Mouse (Mus musculus) limb, embryonic 11.5 days (tissue): ENCODE results near the gene Slc6a21. TPM values are rescaled to one million over a fixed set of nuclear protein-coding genes. Genes with fewer than 3 reads are reported as not detected.

Experiments used
- ATAC-seq: fragments of 200-750 bp; cut with Nextera tagmentation; 2 replicates; pipeline ENCODE4 v1.8.0; 2017; ENCODE audit warnings: low read depth; ENCODE audit not compliant: insufficient number of reproducible peaks, low FRiP score, low TSS enrichment
- DNase-seq: peaks from one replicate; pipeline ENCODE4 v3.0.0-alpha.2; 2015; ENCODE audit warnings: low spot score
- H3K27ac ChIP-seq: fragments of 300-500 bp; sonication (generic); replicated peaks from 2 replicates; pipeline ENCODE4 v1.5.1; 2014; ENCODE audit warnings: low read depth, mild to moderate bottlenecking, low read length
- H3K27me3 ChIP-seq: fragments of 300-500 bp; sonication (generic); 2 replicates; pipeline ENCODE4 v1.6.1; 2014; ENCODE audit warnings: mild to moderate bottlenecking, low read length, mixed read lengths; ENCODE audit not compliant: control insufficient read depth, insufficient read depth
- H3K36me3 ChIP-seq: fragments of 300-500 bp; sonication (generic); 2 replicates; pipeline ENCODE4 v1.6.1; 2014; ENCODE audit warnings: mild to moderate bottlenecking, low read length, moderate library complexity, mixed read lengths; ENCODE audit not compliant: control insufficient read depth, insufficient read depth
- H3K4me1 ChIP-seq: fragments of 300-500 bp; sonication (generic); 2 replicates; pipeline ENCODE4 v1.6.1; 2014; ENCODE audit warnings: low read length, mixed read lengths; ENCODE audit not compliant: control insufficient read depth, insufficient read depth
- H3K4me2 ChIP-seq: fragments of 300-500 bp; sonication (generic); 2 replicates; pipeline ENCODE4 v1.6.1; 2014; ENCODE audit warnings: low read depth, mild to moderate bottlenecking, moderate library complexity; ENCODE audit not compliant: severe bottlenecking
- H3K4me3 ChIP-seq: fragments of 300-500 bp; sonication (generic); 2 replicates; pipeline ENCODE4 v1.5.1; 2014; ENCODE audit warnings: low read depth, low read length
- H3K9ac ChIP-seq: fragments of 300-500 bp; sonication (generic); 2 replicates; pipeline ENCODE4 v1.6.1; 2014; ENCODE audit warnings: mild to moderate bottlenecking, low read length
- H3K9me3 ChIP-seq: fragments of 300-500 bp; sonication (generic); 2 replicates; pipeline ENCODE4 v1.6.1; 2016; ENCODE audit warnings: low read length; ENCODE audit not compliant: control insufficient read depth
- WGBS: fragments of 180-500 bp; shearing (Covaris S2); extraction: QIAGEN DNeasy Blood & Tissue Kit; methylation state at CpG from one replicate; pipeline ENCODE4 v1.1.7; 2014; 5-methylcytosine and 5-hydroxymethylcytosine counted together
- polyA plus RNA-seq: library from polyadenylated mRNA; unstranded; fragments of >200 nt; fragmentation: Nextera tagmentation; extraction: Ambion mirVana; gene quantifications from 2 replicates; pipeline ENCODE4 v1.2.1, GENCODE M21; 2014

The Slc6a21 gene
- polyA plus RNA-seq, 1 experiment from 2014 or later, result not detected

- ATAC-seq (no peak), DNase-seq (no peak)
- no peaks in the 10 kb centered on the region for H3K27me3 ChIP-seq
- peaks cover 2% of the 10 kb centered on the region; the same call in 1 of the 2 replicates for H3K36me3 ChIP-seq
- 84% methylated on average over 10 of the region's 10 CpGs for WGBS
- H3K9me3 ChIP-seq, result no peaks in the 10 kb centered on the region
- H3K4me1 ChIP-seq, result peaks cover 8% of the 10 kb centered on the region; the same call in 1 of the 2 replicates
- H3K9ac ChIP-seq, result no peak overlapping the region
- no peak overlapping the region for H3K4me2 ChIP-seq
- no peak overlapping the region for H3K4me3 ChIP-seq
- no peak overlapping the region for H3K27ac ChIP-seq
These were observed 37.9 kb downstream of the Slc6a21 start for GRCm38 (mm10) chr7:45315182-45315701.

GRCm38 (mm10) chr7:45316536-45316935 lies 39.2 kb downstream of the Slc6a21 start:
- no peaks in the 10 kb centered on the region for H3K27me3 ChIP-seq
- no peak for DNase-seq
- no peak overlapping the region for H3K4me2 ChIP-seq
- H3K4me1 ChIP-seq, result peaks cover 8% of the 10 kb centered on the region; the same call in 1 of the 2 replicates
- 94% methylated on average over 14 of the region's 14 CpGs for WGBS
- no peak overlapping the region for H3K9ac ChIP-seq
- H3K9me3 ChIP-seq, result no peaks in the 10 kb centered on the region
- no peak overlapping the region for H3K4me3 ChIP-seq
- H3K36me3 ChIP-seq, result peaks cover 2% of the 10 kb centered on the region; the same call in 1 of the 2 replicates
- no peak overlapping the region for H3K27ac ChIP-seq
- ATAC-seq, result no peak

- Histone ChIP-seq H3K4me1 (no peaks in the 10 kb centered on the region), H3K4me3 (no peak overlapping the region), H3K4me2 (no peak overlapping the region), H3K9me3 (no peaks in the 10 kb centered on the region; the same call in 1 of the 2 replicates), H3K27me3 (no peaks in the 10 kb centered on the region), H3K27ac (no peak overlapping the region), H3K36me3 (peaks cover 4% of the 10 kb centered on the region; the same call in 1 of the 2 replicates), H3K9ac (no peak overlapping the region)
- WGBS, result 90% methylated on average over 4 of the region's 4 CpGs
- ATAC-seq (no peak), DNase-seq (no peak)
These were observed 44.9 kb downstream of the Slc6a21 start for GRCm38 (mm10) chr7:45322245-45322644.

- H3K4me3 ChIP-seq, result no peak overlapping the region
- H3K36me3 ChIP-seq, result 0 out of 2 replicates have a peak, but pooled peaks cover 2% of the 10 kb centered on the region
- ATAC-seq, result no peak
These were observed 45.8 kb downstream of the Slc6a21 start for GRCm38 (mm10) chr7:45323069-45323468.

GRCm38 (mm10) chr7:45325800-45326199 lies 48.5 kb downstream of the Slc6a21 start:
- DNase-seq, result no peak
- 0 out of 2 replicates have a peak, but pooled peaks cover 2% of the 10 kb centered on the region for H3K36me3 ChIP-seq

More at GRCm38 (mm10) chr7:45323069-45323468, 45.8 kb downstream of the Slc6a21 start:
- no peaks in the 10 kb centered on the region for H3K4me1 ChIP-seq
- no peaks in the 10 kb centered on the region; the same call in 1 of the 2 replicates for H3K9me3 ChIP-seq
- no peak overlapping the region for H3K9ac ChIP-seq
- no peak overlapping the region for H3K27ac ChIP-seq
- H3K27me3 ChIP-seq, result no peaks in the 10 kb centered on the region
- no peak overlapping the region for H3K4me2 ChIP-seq
- WGBS, result 61% methylated on average over 5 of the region's 5 CpGs
- no peak for DNase-seq

GRCm38 (mm10) chr7:45328841-45329475 lies 51.6 kb downstream of the Slc6a21 start:
- Histone ChIP-seq H3K4me2 (no peak overlapping the region), H3K27me3 (no peaks in the 10 kb centered on the region; the same call in 1 of the 2 replicates), H3K4me1 (no peaks in the 10 kb centered on the region; the same call in none of the 2 replicates), H3K9me3 (no peaks in the 10 kb centered on the region; the same call in 1 of the 2 replicates), H3K4me3 (no peak overlapping the region), H3K27ac (no peak overlapping the region), H3K9ac (no peak overlapping the region), H3K36me3 (0 out of 2 replicates have a peak, but pooled peaks cover 2% of the 10 kb centered on the region)
- WGBS, result 78% methylated on average over 13 of the region's 13 CpGs
- ATAC-seq (no peak), DNase-seq (no peak)

More at GRCm38 (mm10) chr7:45325800-45326199, 48.5 kb downstream of the Slc6a21 start:
- no peaks in the 10 kb centered on the region; the same call in 1 of the 2 replicates for H3K9me3 ChIP-seq
- H3K9ac ChIP-seq, result no peak overlapping the region
- ATAC-seq, result no peak
- H3K27me3 ChIP-seq, result no peaks in the 10 kb centered on the region
- no peak overlapping the region for H3K4me3 ChIP-seq
- H3K4me2 ChIP-seq, result no peak overlapping the region
- no peaks in the 10 kb centered on the region for H3K4me1 ChIP-seq
- H3K27ac ChIP-seq, result no peak overlapping the region

- Histone ChIP-seq H3K27me3 (no peaks in the 10 kb centered on the region; the same call in 1 of the 2 replicates), H3K36me3 (no peaks in the 10 kb centered on the region), H3K9me3 (no peaks in the 10 kb centered on the region; the same call in 1 of the 2 replicates), H3K4me3 (no peak overlapping the region), H3K27ac (no peak overlapping the region), H3K4me1 (peaks cover 12% of the 10 kb centered on the region), H3K4me2 (no peak overlapping the region), H3K9ac (no peak overlapping the region)
- 80% methylated on average over 6 of the region's 6 CpGs for WGBS
- no peak for ATAC-seq
- no peak for DNase-seq
These were observed 54.2 kb downstream of the Slc6a21 start for GRCm38 (mm10) chr7:45331502-45331901.

- Histone ChIP-seq H3K9me3 (no peaks in the 10 kb centered on the region), H3K4me1 (peaks cover 13% of the 10 kb centered on the region), H3K4me2 (peak overlapping the region; percentile 83), H3K36me3 (no peaks in the 10 kb centered on the region), H3K4me3 (peak overlapping the region; percentile 73), H3K27ac (0 out of 2 replicates have a peak overlapping the region, but pooled peaks have one; percentile 39), H3K27me3 (peaks cover 2% of the 10 kb centered on the region; the same call in 1 of the 2 replicates), H3K9ac (peak overlapping the region; percentile 73)
- DNase-seq, result peak; percentile 71
- WGBS, result 5% methylated on average over 22 of the region's 22 CpGs
- peak; percentile 48 for ATAC-seq
These were observed 55.5 kb downstream of the Slc6a21 start for GRCm38 (mm10) chr7:45332685-45333425.
